Mouse (Mus musculus): Measurements from ENCODE around the gene Dcp1b.

DNA sequence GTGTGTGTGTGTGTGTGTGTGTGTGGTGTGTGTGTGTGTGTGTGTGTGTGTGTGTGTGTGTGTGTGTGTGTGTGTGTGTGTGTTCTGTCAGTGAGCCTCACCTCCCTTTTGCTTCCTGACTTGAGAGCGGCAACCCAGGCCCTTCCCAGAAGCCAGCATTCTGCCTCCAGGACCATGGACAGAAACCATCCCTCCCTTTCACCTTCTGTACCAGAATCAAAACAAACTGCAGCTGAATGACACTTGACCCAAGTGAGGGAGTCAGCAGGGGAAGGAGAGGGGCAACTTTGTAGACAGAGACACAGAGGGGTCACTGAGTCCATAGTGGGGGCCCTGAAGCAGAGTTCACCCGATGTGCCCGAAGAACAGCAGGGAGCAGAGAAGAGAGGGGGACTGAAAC lies 58.0 kb downstream of the Dcp1b start:
- TF ChIP-seq CTCF (IDR thresholded peaks at IDR 0.05; ENCODE audit: borderline replicate concordance, insufficient read depth, low read depth, low read length): no peak
- no peak for TF ChIP-seq POLR2A (IDR thresholded peaks at IDR 0.05; ENCODE audit: borderline replicate concordance, insufficient read depth, low read length)
